Mouse (Mus musculus) ES-E14 (cell line): Measurements from ENCODE around the gene Fam111a.

Source experiments
- CHD2 ChIP-seq: IDR thresholded peaks from 2 replicates; pipeline ENCODE4 v1.6.1; 2014; ENCODE audit warnings: mild to moderate bottlenecking, low read depth, low read length, inconsistent platforms
- MAFK ChIP-seq: IDR thresholded peaks from 2 replicates; pipeline ENCODE4 v1.6.1; 2014; ENCODE audit warnings: mild to moderate bottlenecking, low read depth, low read length, inconsistent platforms; ENCODE audit not compliant: insufficient read depth
- ZC3H11A ChIP-seq: IDR thresholded peaks from 2 replicates; pipeline ENCODE4 v1.6.1; 2012; ENCODE audit warnings: low read depth, mild to moderate bottlenecking, inconsistent platforms, low read length, borderline replicate concordance
- ZNF384 ChIP-seq: IDR thresholded peaks from 2 replicates; pipeline ENCODE4 v1.6.1; 2012; ENCODE audit warnings: low read depth, low read length, inconsistent platforms

- TF ChIP-seq ZNF384, result no peak
- no peak for TF ChIP-seq MAFK
- no peak for TF ChIP-seq ZC3H11A
- TF ChIP-seq CHD2, result no peak
Measured at GRCm38 (mm10) chr19:12595135-12595529, 49.6 kb downstream of the Fam111a start.
